Mouse (Mus musculus) hindbrain, embryonic 12.5 days (tissue): ENCODE data around the gene Ppm1l. TPM values are rescaled to one million over a fixed set of nuclear protein-coding genes. Genes with fewer than 3 reads are reported as not detected.
A peak's percentile ranks its signal among the peaks of the same experiment; 100 is the strongest.

ENCODE experiments used
- ATAC-seq: fragments of 200-750 bp; cut with Nextera tagmentation; 2 replicates; pipeline ENCODE4 v1.8.0; 2017; ENCODE audit warnings: moderate TSS enrichment; ENCODE audit not compliant: low FRiP score
- H3K27ac ChIP-seq: fragments of 300-500 bp; sonication (generic); 2 replicates; pipeline ENCODE4 v1.5.1; 2016; ENCODE audit warnings: mild to moderate bottlenecking
- H3K27me3 ChIP-seq: fragments of 300-500 bp; sonication (generic); 2 replicates; pipeline ENCODE4 v1.6.1; 2016; ENCODE audit warnings: mild to moderate bottlenecking
- H3K36me3 ChIP-seq: fragments of 300-500 bp; sonication (generic); 2 replicates; pipeline ENCODE4 v1.6.1; 2016; ENCODE audit warnings: mild to moderate bottlenecking
- H3K4me1 ChIP-seq: fragments of 300-500 bp; sonication (generic); 2 replicates; pipeline ENCODE4 v1.6.1; 2016
- H3K4me2 ChIP-seq: fragments of 300-500 bp; sonication (generic); replicated peaks from 2 replicates; pipeline ENCODE4 v1.6.1; 2016; ENCODE audit warnings: mild to moderate bottlenecking
- H3K4me3 ChIP-seq: fragments of 300-500 bp; sonication (generic); 2 replicates; pipeline ENCODE4 v1.5.1; 2016; ENCODE audit warnings: mild to moderate bottlenecking
- H3K9ac ChIP-seq: fragments of 300-500 bp; sonication (generic); 2 replicates; pipeline ENCODE4 v1.6.1; 2016; ENCODE audit warnings: mild to moderate bottlenecking, moderate library complexity
- H3K9me3 ChIP-seq: fragments of 300-500 bp; sonication (generic); replicated peaks from 2 replicates; pipeline ENCODE4 v1.6.1; 2016; ENCODE audit warnings: mild to moderate bottlenecking
- WGBS: fragments of 180-500 bp; shearing (Covaris S2); methylation state at CpG from one replicate; pipeline ENCODE4 v1.1.7; 2016; 5-methylcytosine and 5-hydroxymethylcytosine counted together
- polyA plus RNA-seq: library from polyadenylated mRNA; unstranded; fragments of >200 nt; fragmentation: Nextera tagmentation; extraction: Ambion mirVana; gene quantifications from 2 replicates; pipeline ENCODE4 v1.2.1, GENCODE M21; 2016

Ppm1l gene
- polyA plus RNA-seq, 1 experiment from 2014 or later = 23.3 TPM

GRCm38 (mm10) chr3:69468280-69469008, 151.8 kb downstream of the Ppm1l start:
- Histone ChIP-seq H3K4me2 (no peak overlapping the region), H3K4me1 (peaks cover 18% of the 10 kb centered on the region), H3K4me3 (no peak overlapping the region), H3K36me3 (no peaks in the 10 kb centered on the region), H3K27me3 (no peaks in the 10 kb centered on the region), H3K27ac (no peak overlapping the region), H3K9me3 (no peaks in the 10 kb centered on the region), H3K9ac (no peak overlapping the region)
- 47% methylated on average over 9 of the region's 9 CpGs for WGBS
- no peak for ATAC-seq

- no peak overlapping the region for H3K27ac ChIP-seq
- no peak overlapping the region for H3K4me3 ChIP-seq
- H3K9me3 ChIP-seq = 0 out of 2 replicates have a peak, but pooled peaks cover 6% of the 10 kb centered on the region
- 36% methylated on average over 5 of the region's 6 CpGs for whole genome bisulfite sequencing
- peaks cover 18% of the 10 kb centered on the region for H3K4me1 ChIP-seq
- no peaks in the 10 kb centered on the region for H3K36me3 ChIP-seq
- ATAC-seq = peak; percentile 68; the same call in 1 of the 2 replicates
- H3K9ac ChIP-seq = no peak overlapping the region
- no peaks in the 10 kb centered on the region for H3K27me3 ChIP-seq
- H3K4me2 ChIP-seq = no peak overlapping the region
Measured at GRCm38 (mm10) chr3:69469463-69470141, 152.9 kb downstream of the Ppm1l start.

GRCm38 (mm10) chr3:69470142-69470796, 153.6 kb downstream of the Ppm1l start:
- WGBS = 63% methylated on average over 11 of the region's 11 CpGs
- Histone ChIP-seq H3K4me3 (no peak overlapping the region), H3K9ac (no peak overlapping the region), H3K27ac (no peak overlapping the region), H3K27me3 (no peaks in the 10 kb centered on the region), H3K9me3 (0 out of 2 replicates have a peak, but pooled peaks cover 6% of the 10 kb centered on the region), H3K4me2 (no peak overlapping the region), H3K36me3 (no peaks in the 10 kb centered on the region), H3K4me1 (peaks cover 18% of the 10 kb centered on the region)
- ATAC-seq = peak; percentile 79

GRCm38 (mm10) chr3:69475850-69476450, 159.3 kb downstream of the Ppm1l start:
- Histone ChIP-seq H3K27me3 (no peaks in the 10 kb centered on the region), H3K4me3 (no peak overlapping the region), H3K4me2 (no peak overlapping the region), H3K36me3 (no peaks in the 10 kb centered on the region), H3K9me3 (0 out of 2 replicates have a peak, but pooled peaks cover 6% of the 10 kb centered on the region), H3K27ac (peak overlapping the region; percentile 18; the same call in 1 of the 2 replicates), H3K4me1 (peaks cover 20% of the 10 kb centered on the region), H3K9ac (no peak overlapping the region)
- WGBS = 60% methylated on average over 12 of the region's 12 CpGs
- no peak for ATAC-seq

- no peaks in the 10 kb centered on the region for H3K27me3 ChIP-seq
- H3K4me2 ChIP-seq = no peak overlapping the region
- no peaks in the 10 kb centered on the region for H3K36me3 ChIP-seq
- no peak overlapping the region for H3K4me3 ChIP-seq
- 81% methylated on average over 3 of the region's 3 CpGs for WGBS
- no peak for ATAC-seq
- H3K27ac ChIP-seq = no peak overlapping the region
- no peaks in the 10 kb centered on the region for H3K9me3 ChIP-seq
- no peak overlapping the region for H3K9ac ChIP-seq
- peaks cover 25% of the 10 kb centered on the region for H3K4me1 ChIP-seq
Measured at GRCm38 (mm10) chr3:69479937-69480336, 163.3 kb downstream of the Ppm1l start.

- H3K27me3 ChIP-seq = no peaks in the 10 kb centered on the region
- H3K36me3 ChIP-seq = no peaks in the 10 kb centered on the region
- no peak overlapping the region for H3K4me3 ChIP-seq
- peaks cover 19% of the 10 kb centered on the region for H3K4me1 ChIP-seq
- peak; percentile 55; the same call in 1 of the 2 replicates for ATAC-seq
- no peaks in the 10 kb centered on the region for H3K9me3 ChIP-seq
- no peak overlapping the region for H3K4me2 ChIP-seq
- 38% methylated on average over 4 of the region's 4 CpGs for WGBS
- no peak overlapping the region for H3K27ac ChIP-seq
- no peak overlapping the region for H3K9ac ChIP-seq
Measured at GRCm38 (mm10) chr3:69481835-69482234, 165.2 kb downstream of the Ppm1l start.

GRCm38 (mm10) chr3:69484006-69484574, 167.4 kb downstream of the Ppm1l start:
- 87% methylated on average over 13 of the region's 13 CpGs for whole genome bisulfite sequencing
- Histone ChIP-seq H3K4me2 (no peak overlapping the region), H3K4me1 (peaks cover 5% of the 10 kb centered on the region; the same call in 1 of the 2 replicates), H3K4me3 (no peak overlapping the region), H3K9me3 (no peaks in the 10 kb centered on the region), H3K27ac (no peak overlapping the region), H3K27me3 (no peaks in the 10 kb centered on the region), H3K36me3 (no peaks in the 10 kb centered on the region), H3K9ac (no peak overlapping the region)
- no peak for ATAC-seq

- no peak overlapping the region for H3K27ac ChIP-seq
- no peak for ATAC-seq
- no peaks in the 10 kb centered on the region for H3K36me3 ChIP-seq
- no peak overlapping the region for H3K9ac ChIP-seq
- WGBS = 81% methylated on average over 4 of the region's 4 CpGs
- no peaks in the 10 kb centered on the region for H3K9me3 ChIP-seq
- no peak overlapping the region for H3K4me2 ChIP-seq
- no peak overlapping the region for H3K4me3 ChIP-seq
- H3K27me3 ChIP-seq = no peaks in the 10 kb centered on the region
- H3K4me1 ChIP-seq = peaks cover 5% of the 10 kb centered on the region; the same call in 1 of the 2 replicates
Measured at GRCm38 (mm10) chr3:69484582-69484981, 167.9 kb downstream of the Ppm1l start.

- no peak for ATAC-seq
- H3K9me3 ChIP-seq = no peaks in the 10 kb centered on the region
- no peak overlapping the region for H3K4me2 ChIP-seq
- WGBS = 91% methylated on average over 3 of the region's 3 CpGs
- H3K27ac ChIP-seq = no peak overlapping the region
- H3K4me1 ChIP-seq = peaks cover 5% of the 10 kb centered on the region; the same call in 1 of the 2 replicates
- no peak overlapping the region for H3K4me3 ChIP-seq
- H3K9ac ChIP-seq = no peak overlapping the region
- H3K36me3 ChIP-seq = no peaks in the 10 kb centered on the region
- H3K27me3 ChIP-seq = no peaks in the 10 kb centered on the region
Measured at GRCm38 (mm10) chr3:69485347-69485746, 168.7 kb downstream of the Ppm1l start.

- no peak overlapping the region for H3K4me3 ChIP-seq
- H3K4me2 ChIP-seq = no peak overlapping the region
- ATAC-seq = no peak
- no peak overlapping the region for H3K9ac ChIP-seq
- H3K27ac ChIP-seq = no peak overlapping the region
- H3K27me3 ChIP-seq = no peaks in the 10 kb centered on the region
- H3K36me3 ChIP-seq = no peaks in the 10 kb centered on the region
- H3K4me1 ChIP-seq = peaks cover 5% of the 10 kb centered on the region; the same call in 1 of the 2 replicates
- WGBS = 58% methylated on average over 2 of the region's 2 CpGs
- no peaks in the 10 kb centered on the region for H3K9me3 ChIP-seq
Measured at GRCm38 (mm10) chr3:69485756-69486155, 169.1 kb downstream of the Ppm1l start.

GRCm38 (mm10) chr3:69487471-69487870, 170.8 kb downstream of the Ppm1l start:
- ATAC-seq = no peak
- WGBS = 79% methylated on average over 6 of the region's 6 CpGs
- Histone ChIP-seq H3K36me3 (no peaks in the 10 kb centered on the region), H3K4me2 (no peak overlapping the region), H3K9me3 (no peaks in the 10 kb centered on the region), H3K9ac (no peak overlapping the region), H3K4me1 (peaks cover 5% of the 10 kb centered on the region; the same call in 1 of the 2 replicates), H3K4me3 (no peak overlapping the region), H3K27me3 (no peaks in the 10 kb centered on the region), H3K27ac (no peak overlapping the region)
